Mouse (Mus musculus) liver, embryonic 14.5 days (tissue): ENCODE results near the gene Avl9. TPM values are rescaled to one million over a fixed set of nuclear protein-coding genes. Genes with fewer than 3 reads are reported as not detected.

Source experiments
- ATAC-seq: fragments of 200-750 bp; cut with Nextera tagmentation; 2 replicates; pipeline ENCODE4 v1.8.0; 2017; ENCODE audit warnings: moderate number of reproducible peaks, mild to moderate bottlenecking, moderate library complexity; ENCODE audit not compliant: insufficient read depth
- DNase-seq, 3 experiments: peaks; one replicate each; pipeline ENCODE4 v3.0.0-alpha.2; 2012 to 2013; ENCODE audit warnings: low read depth in 3 of 3, low spot score in 3 of 3
- H3K27ac ChIP-seq: fragments of 300-500 bp; sonication (generic); 2 replicates; pipeline ENCODE4 v1.5.1; 2014; ENCODE audit warnings: moderate library complexity, mild to moderate bottlenecking, control low read depth, inconsistent platforms
- H3K27me3 ChIP-seq: fragments of 300-500 bp; sonication (generic); 2 replicates; pipeline ENCODE4 v1.6.1; 2014; ENCODE audit warnings: mild to moderate bottlenecking, low read length, moderate library complexity; ENCODE audit not compliant: control insufficient read depth, insufficient read depth
- H3K36me3 ChIP-seq: fragments of 300-500 bp; sonication (generic); replicated peaks from 2 replicates; pipeline ENCODE4 v1.6.1; 2014; ENCODE audit warnings: low read depth; ENCODE audit not compliant: control insufficient read depth, insufficient read depth
- H3K4me1 ChIP-seq, 2 experiments: fragments of 200-500 bp in 1 of 2; fragments of 300-500 bp in 1 of 2; sonication (generic) in 1 of 2; replicated peaks; 2 replicates each; pipeline ENCODE4 v1.6.1; 2012 to 2014; ENCODE audit warnings: antibody characterized with exemption in 1 of 2, inconsistent platforms in 1 of 2, low read length in 1 of 2; ENCODE audit not compliant: control insufficient read depth in 2 of 2, insufficient read depth in 2 of 2
- H3K4me2 ChIP-seq: fragments of 300-500 bp; sonication (generic); 2 replicates; pipeline ENCODE4 v1.6.1; 2014; ENCODE audit warnings: low read depth, mild to moderate bottlenecking, control low read depth, moderate library complexity
- H3K4me3 ChIP-seq, 2 experiments: fragments of 200-500 bp in 1 of 2; fragments of 300-500 bp in 1 of 2; sonication (generic) in 1 of 2; 2 replicates each; pipeline ENCODE4 v1.5.1; 2012 to 2014; ENCODE audit warnings: low read depth in 2 of 2, low read length in 2 of 2, mild to moderate bottlenecking in 2 of 2, control low read depth in 1 of 2, inconsistent platforms in 1 of 2, moderate library complexity in 1 of 2; ENCODE audit not compliant: insufficient read depth in 1 of 2
- H3K9ac ChIP-seq: fragments of 300-500 bp; sonication (generic); replicated peaks from 2 replicates; pipeline ENCODE4 v1.6.1; 2014; ENCODE audit warnings: mild to moderate bottlenecking, control low read depth, moderate library complexity
- H3K9me3 ChIP-seq: fragments of 300-500 bp; sonication (generic); 2 replicates; pipeline ENCODE4 v1.6.1; 2016; ENCODE audit warnings: low read length, mixed read lengths; ENCODE audit not compliant: control insufficient read depth
- CTCF ChIP-seq: IDR thresholded peaks from 2 replicates; pipeline ENCODE4 v1.5.1; 2016; ENCODE audit warnings: antibody characterized with exemption, low read depth, control low read depth
- EP300 ChIP-seq: IDR thresholded peaks from 2 replicates; pipeline ENCODE4 v1.6.1; 2016; ENCODE audit warnings: antibody characterized with exemption, low read depth
- WGBS: fragments of 180-500 bp; shearing (Covaris S2); extraction: QIAGEN DNeasy Blood & Tissue Kit; methylation state at CpG from one replicate; pipeline ENCODE4 v1.1.7; 2014; ENCODE audit not compliant: insufficient replicate concordance; 5-methylcytosine and 5-hydroxymethylcytosine counted together
- polyA plus RNA-seq, 2 experiments: library from polyadenylated mRNA; depleted of rRNA in 1 of 2; stranded (reverse) in 1 of 2; unstranded in 1 of 2; fragments of >200 nt; fragmentation: Nextera tagmentation in 1 of 2; extraction: Ambion mirVana in 1 of 2; gene quantifications; 2 replicates each; pipeline versions ENCODE4 v1.2.1 to v1.2.3; 2012 to 2014

Avl9 gene
- polyA plus RNA-seq, 2 experiments, result 2.2 to 3.2 TPM

DNA sequence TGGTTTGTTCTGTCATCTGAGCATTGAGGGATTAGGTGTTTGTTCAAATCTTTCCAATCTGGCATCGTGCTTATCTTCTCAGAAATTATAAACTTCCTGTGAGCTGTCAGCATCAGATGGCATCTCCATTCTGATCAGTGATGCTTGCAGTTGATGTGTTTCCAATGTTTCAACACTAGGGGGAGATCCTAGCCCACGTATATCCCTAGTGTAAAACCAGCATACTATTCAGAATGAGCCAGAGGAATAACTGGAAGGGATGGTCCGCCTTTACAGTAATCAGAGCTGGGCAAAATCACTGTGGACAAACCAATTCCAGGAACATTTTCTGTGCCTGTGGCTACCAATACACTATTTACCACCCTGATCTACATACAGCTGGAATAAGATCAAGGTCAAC, 94.0 kb downstream of the Avl9 start:
- Histone ChIP-seq H3K4me1 (no peaks in the 10 kb centered on the region), H3K4me2 (no peak overlapping the region), H3K9ac (no peak overlapping the region), H3K27me3 (no peaks in the 10 kb centered on the region), H3K36me3 (no peaks in the 10 kb centered on the region), H3K9me3 (no peaks in the 10 kb centered on the region), H3K4me3 (no peak overlapping the region), H3K27ac (no peak overlapping the region)
- 9% methylated on average over 3 of the region's 3 CpGs for WGBS
- ATAC-seq, result peak; percentile 62; the same call in 1 of the 2 replicates
- DNase-seq, result peak in 1 of 3 experiments; percentile 47
- TF ChIP-seq EP300 (no peak), CTCF (peak; percentile 80)

Other genes with a start within 250 kb of the Avl9 start
- 0.27 and 0.45 TPM in 2 replicates for gene Pde1c, start 145.8 kb upstream of the Avl9 start, polyA plus RNA-seq (2012; rRNA removed)
- 0.46 and 0.71 TPM in 2 replicates for gene Pde1c, start 145.8 kb upstream of the Avl9 start, polyA plus RNA-seq (2014; fragmentation: Nextera tagmentation; extraction: Ambion mirVana)
- gene Lsm5, start 10.2 kb upstream of the Avl9 start, polyA plus RNA-seq (2012; rRNA removed), result 58.8 and 65.7 TPM in 2 replicates
- gene Lsm5, start 10.2 kb upstream of the Avl9 start, polyA plus RNA-seq (2014; fragmentation: Nextera tagmentation; extraction: Ambion mirVana), result 92.0 and 108 TPM in 2 replicates
- gene Kbtbd2, start 82.9 kb downstream of the Avl9 start, polyA plus RNA-seq (2012; rRNA removed), result 7.3 and 10.6 TPM in 2 replicates
- gene Kbtbd2, start 82.9 kb downstream of the Avl9 start, polyA plus RNA-seq (2014; fragmentation: Nextera tagmentation; extraction: Ambion mirVana), result 7.3 and 8.7 TPM in 2 replicates
- gene Fkbp9, start 117.2 kb downstream of the Avl9 start, polyA plus RNA-seq (2012; rRNA removed), result 11.4 and 15.3 TPM in 2 replicates
- 19.1 and 20.3 TPM in 2 replicates for gene Fkbp9, start 117.2 kb downstream of the Avl9 start, polyA plus RNA-seq (2014; fragmentation: Nextera tagmentation; extraction: Ambion mirVana)
- 55.6 and 84.0 TPM in 2 replicates for gene Nt5c3, start 209.0 kb downstream of the Avl9 start, polyA plus RNA-seq (2012; rRNA removed)
- 255 and 257 TPM in 2 replicates for gene Nt5c3, start 209.0 kb downstream of the Avl9 start, polyA plus RNA-seq (2014; fragmentation: Nextera tagmentation; extraction: Ambion mirVana)
- gene Vmn1r4, start 209.1 kb downstream of the Avl9 start, polyA plus RNA-seq (2012; rRNA removed), result 0.10 and 0.13 TPM in 2 replicates
- 0.11 and 0.28 TPM in 2 replicates for gene Vmn1r4, start 209.1 kb downstream of the Avl9 start, polyA plus RNA-seq (2014; fragmentation: Nextera tagmentation; extraction: Ambion mirVana)